Mouse (Mus musculus): ENCODE measurements around the gene Slc35f4. TPM values are rescaled to one million over a fixed set of nuclear protein-coding genes. Genes with fewer than 3 reads are reported as not detected.

The Slc35f4 gene
- polyA plus RNA-seq (2012; fragmentation: generic; extraction: Trizol): not detected

DNA sequence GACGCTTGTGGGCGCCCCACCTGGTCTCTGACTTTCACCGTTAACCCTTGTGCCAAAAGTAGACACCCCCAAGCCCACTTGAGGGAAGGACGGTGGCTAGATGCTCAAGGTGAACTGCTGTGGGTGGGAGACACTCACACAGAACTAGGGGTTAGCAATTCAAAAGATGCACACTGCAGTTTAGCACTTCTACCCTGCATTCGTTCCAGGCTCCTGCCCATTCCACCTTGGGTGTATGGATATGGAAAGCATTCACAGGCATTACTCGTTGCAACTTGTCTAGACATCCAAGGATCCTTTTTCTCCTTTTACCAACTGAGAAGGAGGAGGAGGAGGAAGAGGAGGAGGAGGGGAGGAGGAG, at the start of gene Slc35f4:
Slc35f4 (minus strand) TSS at position 116 of the 361 bp plus-strand sequence.

Data from C3H10T1/2 (cell line).